Mouse (Mus musculus): Measurements from ENCODE around the gene Def6.

GRCm38 (mm10) chr17:28232475-28233060, 25.0 kb downstream of the Def6 start, which contains the start of gene Ppard:
- TF ChIP-seq FLI1 (IDR thresholded peaks at IDR 0.05; ENCODE audit: low read length): no peak
- no peak for TF ChIP-seq GATA1 (IDR thresholded peaks at IDR 0.05; ENCODE audit: borderline replicate concordance, low read length)

All from megakaryocyte, embryonic 14.5 days (primary cell).